Mouse (Mus musculus) cortical plate, adult 2 months (tissue): ENCODE results near the gene Zscan5b. TPM values are rescaled to one million over a fixed set of nuclear protein-coding genes. Genes with fewer than 3 reads are reported as not detected.
"Not testable (repeated sequence)": the region's sequence is repeated elsewhere in the genome, so short reads cannot be mapped to it uniquely, and the experiment has no call there.

Source experiments
- H3K27ac ChIP-seq: fragments of 200-500 bp; 2 replicates; pipeline ENCODE4 v1.5.1; 2012; ENCODE audit warnings: low read length, control low read depth, inconsistent platforms; ENCODE audit not compliant: insufficient read depth
- H3K4me1 ChIP-seq: fragments of 200-500 bp; 2 replicates; pipeline ENCODE4 v1.6.1; 2011; ENCODE audit warnings: low read length; ENCODE audit not compliant: control insufficient read depth, insufficient read depth
- H3K4me3 ChIP-seq: fragments of 200-500 bp; 2 replicates; pipeline ENCODE4 v1.5.1; 2011; ENCODE audit warnings: mild to moderate bottlenecking, low read length, control low read depth; ENCODE audit not compliant: insufficient read depth
- CTCF ChIP-seq: fragments of 200-500 bp; IDR thresholded peaks from 2 replicates; pipeline ENCODE4 v1.5.1; 2011; ENCODE audit warnings: mild to moderate bottlenecking, control low read depth, low read length; ENCODE audit not compliant: insufficient read depth; ENCODE audit errors: extremely low read depth
- POLR2A ChIP-seq: fragments of 200-500 bp; IDR thresholded peaks from 2 replicates; pipeline ENCODE4 v1.6.1; 2011; ENCODE audit warnings: mild to moderate bottlenecking, low read length, control low read depth; ENCODE audit not compliant: insufficient read depth; ENCODE audit errors: extremely low read depth
- polyA plus RNA-seq: library from polyadenylated mRNA; depleted of rRNA; stranded (reverse); fragments of >200 nt; gene quantifications from 2 replicates; pipeline ENCODE4 v1.2.3, GENCODE M21; 2012

Zscan5b gene
- polyA plus RNA-seq, 1 experiment, result not detected

- no peaks in the 10 kb centered on the region for H3K4me1 ChIP-seq
- no peak overlapping the region for H3K4me3 ChIP-seq
- TF ChIP-seq POLR2A (no peak), CTCF (no peak)
- H3K27ac ChIP-seq, result no peak overlapping the region
Measured at GRCm38 (mm10) chr7:6186756-6187155, 35.3 kb upstream of the Zscan5b start.

GRCm38 (mm10) chr7:6189542-6189941 lies 32.5 kb upstream of the Zscan5b start:
- no peak overlapping the region for H3K4me3 ChIP-seq
- TF ChIP-seq POLR2A, result no peak
- TF ChIP-seq CTCF, result no peak
- no peaks in the 10 kb centered on the region for H3K4me1 ChIP-seq
- no peak overlapping the region for H3K27ac ChIP-seq

GRCm38 (mm10) chr7:6191376-6191775 lies 30.7 kb upstream of the Zscan5b start:
- no peak overlapping the region for H3K27ac ChIP-seq
- H3K4me3 ChIP-seq, result no peak overlapping the region
- H3K4me1 ChIP-seq, result no peaks in the 10 kb centered on the region
- peak; percentile 78 for TF ChIP-seq CTCF
- no peak for TF ChIP-seq POLR2A

GRCm38 (mm10) chr7:6194129-6194528 lies 27.9 kb upstream of the Zscan5b start:
- TF ChIP-seq CTCF (peak; percentile 74), POLR2A (no peak)
- H3K4me3 ChIP-seq, result no peak overlapping the region
- no peak overlapping the region for H3K27ac ChIP-seq
- H3K4me1 ChIP-seq, result no peaks in the 10 kb centered on the region

- Histone ChIP-seq H3K4me1 (no peaks in the 10 kb centered on the region), H3K27ac (no peak overlapping the region), H3K4me3 (no peak overlapping the region)
- TF ChIP-seq POLR2A (no peak), CTCF (no peak)
Measured at GRCm38 (mm10) chr7:6195777-6196176, 26.3 kb upstream of the Zscan5b start.

GRCm38 (mm10) chr7:6196790-6197189 lies 25.3 kb upstream of the Zscan5b start, which contains the start of gene Galp:
Gene Galp, plus strand, starts transcription at chr7:6197090.
- Histone ChIP-seq H3K27ac (no peak within 1 kb of the TSS), H3K4me1 (no peaks in the 10 kb centered on the region)
- no peak for TF ChIP-seq CTCF
- TF ChIP-seq POLR2A, result no peak

GRCm38 (mm10) chr7:6204200-6204599 lies 17.9 kb upstream of the Zscan5b start:
- no peak overlapping the region for H3K4me3 ChIP-seq
- H3K4me1 ChIP-seq, result no peaks in the 10 kb centered on the region
- no peak overlapping the region for H3K27ac ChIP-seq
- TF ChIP-seq CTCF, result no peak
- TF ChIP-seq POLR2A, result no peak

More at GRCm38 (mm10) chr7:6196790-6197189, 25.3 kb upstream of the Zscan5b start, which contains the start of gene Galp:
- H3K4me3 ChIP-seq, result no peak within 1 kb of the TSS

- TF ChIP-seq CTCF, result no peak
- TF ChIP-seq POLR2A, result no peak
- Histone ChIP-seq H3K4me1 (no peaks in the 10 kb centered on the region), H3K27ac (no peak overlapping the region), H3K4me3 (no peak overlapping the region)
Measured at GRCm38 (mm10) chr7:6213144-6213543, 8.9 kb upstream of the Zscan5b start.

GRCm38 (mm10) chr7:6214691-6215090 lies 7.4 kb upstream of the Zscan5b start:
- H3K27ac ChIP-seq, H3K4me3 ChIP-seq, H3K4me1 ChIP-seq: not testable (repeated sequence)

- no peaks in the 10 kb centered on the region for H3K4me1 ChIP-seq
Measured at GRCm38 (mm10) chr7:6220147-6220546, 1.9 kb upstream of the Zscan5b start.

GRCm38 (mm10) chr7:6228491-6228890 lies 6.4 kb downstream of the Zscan5b start:
- not testable (repeated sequence) for H3K4me3 ChIP-seq, H3K4me1 ChIP-seq, H3K27ac ChIP-seq

More at GRCm38 (mm10) chr7:6220147-6220546, 1.9 kb upstream of the Zscan5b start:
- no peak for TF ChIP-seq POLR2A
- TF ChIP-seq CTCF, result no peak
- Histone ChIP-seq H3K4me3 (no peak overlapping the region), H3K27ac (no peak overlapping the region)
